Mouse (Mus musculus): ENCODE results near the gene Mmp9.

GRCm38 (mm10) chr2:164967193-164967592 lies 26.6 kb downstream of the Mmp9 start:
- TF ChIP-seq EP300 (IDR thresholded peaks at IDR 0.05; ENCODE audit: insufficient read depth, low read depth, low read length) (no peak), CTCF (IDR thresholded peaks at IDR 0.05) (no peak)
